Mouse (Mus musculus) ovary, postnatal 14 days (tissue): ENCODE data around the gene Eml6.
"Not testable (repeated sequence)": the region's sequence is repeated elsewhere in the genome, so short reads cannot be mapped to it uniquely, and the experiment has no call there.

ENCODE experiments used
- DNase-seq: peaks from one replicate; pipeline ENCODE4 v3.0.0; 2022; ENCODE audit warnings: low spot score

Eml6 gene

DNA sequence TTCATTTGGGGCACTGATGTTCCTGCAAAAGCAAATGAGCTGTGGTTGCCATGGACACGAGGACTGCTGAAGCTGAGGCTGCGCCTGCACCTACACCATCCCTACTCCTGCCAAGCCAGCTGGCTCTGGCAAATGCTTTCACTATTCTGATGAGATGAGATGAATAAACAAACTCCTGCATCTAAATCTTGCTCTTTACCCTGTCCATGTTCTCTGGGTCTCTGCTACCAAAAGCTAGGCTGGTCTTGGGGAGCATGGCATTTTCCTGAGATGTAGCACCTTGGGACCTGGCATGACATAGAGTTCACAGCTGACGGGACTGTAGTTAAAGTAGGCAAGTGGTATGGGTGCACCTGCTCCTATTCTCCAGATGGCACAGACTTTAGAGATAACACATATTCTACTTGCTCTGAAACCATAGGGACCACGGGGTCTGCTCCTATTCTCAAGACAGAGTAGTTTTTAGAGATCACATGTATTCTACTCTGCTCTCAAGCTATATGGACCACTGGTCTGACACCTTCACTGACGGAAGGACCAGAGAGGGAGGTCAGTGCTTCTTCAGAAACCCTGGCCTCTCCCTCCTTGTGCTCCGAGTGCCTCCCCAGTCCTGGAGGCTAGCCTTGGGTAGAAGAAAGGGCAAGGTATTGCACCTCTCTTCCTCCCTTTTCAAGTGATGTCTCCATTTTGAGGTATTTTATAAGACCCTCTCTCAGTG, 236.8 kb downstream of the Eml6 start:
- no peak for DNase-seq

DNA sequence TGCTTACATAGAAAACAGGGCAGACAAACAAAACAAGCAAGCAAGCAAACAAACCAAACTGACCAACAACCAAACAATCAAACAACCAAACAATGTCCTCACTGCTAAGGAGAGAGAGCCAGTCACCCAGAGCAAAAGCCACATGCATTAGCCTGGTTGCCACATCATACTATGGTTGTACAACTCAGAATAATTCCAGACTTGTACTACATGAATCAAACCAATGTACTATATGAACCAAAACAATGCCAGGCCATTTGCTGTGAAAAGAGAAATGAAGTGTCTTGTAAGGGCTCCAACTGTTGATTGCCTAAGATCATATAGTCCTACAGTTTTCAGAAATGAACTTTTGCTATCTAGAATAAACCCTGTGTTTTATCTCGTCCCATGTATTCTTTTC, 237.3 kb downstream of the Eml6 start:
- no peak for DNase-seq

DNA sequence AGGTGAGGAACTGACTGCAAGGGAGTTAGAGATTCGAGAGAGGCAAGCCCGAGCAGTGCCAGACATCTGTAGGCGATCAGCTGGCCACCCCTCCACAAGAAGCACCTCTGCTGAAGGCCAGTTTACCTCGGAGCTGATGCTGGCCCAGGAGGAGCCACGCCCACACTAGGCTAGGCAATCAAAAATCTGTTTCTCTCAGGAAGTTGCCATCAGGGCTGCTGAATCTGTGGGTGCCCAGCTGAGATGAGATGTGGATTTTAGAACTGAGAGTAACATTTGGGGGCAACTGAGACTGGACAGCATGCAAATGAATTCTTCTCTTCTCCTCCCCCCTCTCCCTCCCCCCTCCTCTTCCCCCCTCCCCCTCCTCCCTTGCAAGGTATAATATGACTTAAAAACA, 238.4 kb downstream of the Eml6 start:
- no peak for DNase-seq

DNA sequence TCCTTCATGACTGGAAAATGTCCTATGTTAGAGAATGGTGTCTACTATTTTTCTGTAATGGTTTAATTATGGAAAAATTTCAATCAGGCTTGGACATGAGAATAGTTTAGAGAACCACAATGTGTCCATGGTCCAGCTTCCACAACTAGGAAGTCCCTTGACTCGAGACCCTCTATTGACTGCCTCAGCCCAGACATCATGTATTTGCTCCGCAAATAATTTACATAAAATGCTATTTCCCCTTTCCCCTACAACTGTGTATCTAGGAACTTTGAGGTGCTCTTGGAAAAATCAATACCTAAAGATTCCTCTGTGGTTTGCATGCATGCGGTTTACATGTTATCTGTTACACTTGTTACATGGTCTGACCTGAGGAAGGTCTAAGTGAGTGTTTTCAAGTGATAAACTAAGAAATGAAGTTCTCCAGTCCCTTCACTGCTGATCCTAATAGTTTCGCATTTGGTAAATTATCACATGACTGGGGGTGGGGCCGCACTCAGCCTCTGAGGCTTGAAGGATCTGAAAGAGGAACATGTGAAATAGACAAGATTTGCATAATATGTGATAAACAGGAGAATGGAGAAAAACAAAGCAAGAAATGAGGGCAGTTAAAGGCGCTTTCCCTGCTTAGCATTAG, 239.1 kb downstream of the Eml6 start:
- DNase-seq: no peak

DNA sequence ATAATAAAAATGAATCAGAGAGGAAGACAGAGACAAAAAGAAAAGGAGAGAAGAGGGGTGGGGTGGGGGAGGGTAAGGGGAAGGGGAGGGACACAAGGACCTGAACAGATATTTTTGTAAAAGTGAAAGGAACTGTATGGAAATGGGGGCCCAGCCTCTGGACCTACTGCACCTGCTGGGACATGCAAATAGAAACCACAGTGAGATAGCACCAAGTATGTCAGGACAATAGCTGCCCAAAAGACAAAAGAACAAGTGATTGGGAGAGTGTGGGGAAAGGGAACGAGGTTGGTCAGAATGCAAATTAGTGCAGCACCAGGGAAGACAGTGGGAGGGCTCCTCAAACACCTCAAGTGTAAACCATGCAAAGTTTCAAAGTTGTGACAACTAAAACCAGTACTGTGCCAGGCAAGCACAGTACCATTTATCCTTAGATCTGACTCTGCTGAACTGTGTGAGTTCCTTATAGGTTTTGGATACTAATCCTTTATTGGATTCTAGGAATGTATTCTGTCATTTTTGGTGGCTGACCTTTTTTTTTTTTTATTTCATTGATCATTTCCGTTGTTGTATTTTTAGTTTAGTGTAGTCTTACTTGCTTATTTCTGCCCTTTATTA, 246.3 kb downstream of the Eml6 start:
- no peak for DNase-seq

DNA sequence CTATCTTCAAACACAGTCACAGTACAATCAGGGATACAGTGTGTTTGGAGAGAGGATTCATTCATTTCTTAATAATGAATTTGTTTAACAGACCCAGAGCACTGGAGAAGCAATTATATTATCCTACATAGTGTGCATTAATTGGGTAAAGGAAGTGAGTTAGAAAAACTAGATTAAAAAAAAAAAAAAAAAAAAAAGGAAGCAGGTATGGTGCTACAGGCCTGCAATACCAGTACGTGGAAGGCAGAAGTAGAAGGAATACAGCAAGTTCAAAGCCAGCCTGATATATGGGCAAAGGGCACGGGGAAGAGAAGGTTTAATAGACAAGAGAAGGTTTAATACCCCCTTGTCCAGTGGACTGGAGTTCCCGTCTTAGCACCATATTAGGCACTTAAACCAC, 246.9 kb downstream of the Eml6 start:
- no peak for DNase-seq

DNA sequence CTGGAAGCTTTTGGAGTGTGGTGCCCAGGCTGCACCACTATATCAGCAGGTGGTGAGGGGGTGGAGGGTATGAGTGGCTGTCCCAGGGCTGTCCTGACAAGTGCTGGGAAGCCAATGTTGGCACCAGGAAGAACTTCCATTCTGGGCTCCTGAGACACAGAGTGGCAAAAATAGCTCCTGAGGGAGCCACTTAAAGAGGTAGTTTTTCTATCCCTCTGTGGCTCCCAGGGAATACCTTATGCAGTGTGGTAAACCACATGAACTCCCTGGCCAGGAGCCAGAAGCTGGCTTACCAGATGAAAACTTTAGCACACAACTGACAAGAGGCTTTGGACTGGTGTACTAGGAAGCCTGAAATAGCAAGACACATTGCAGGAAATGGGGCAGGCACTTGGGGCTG, 247.9 kb downstream of the Eml6 start:
- no peak for DNase-seq

DNA sequence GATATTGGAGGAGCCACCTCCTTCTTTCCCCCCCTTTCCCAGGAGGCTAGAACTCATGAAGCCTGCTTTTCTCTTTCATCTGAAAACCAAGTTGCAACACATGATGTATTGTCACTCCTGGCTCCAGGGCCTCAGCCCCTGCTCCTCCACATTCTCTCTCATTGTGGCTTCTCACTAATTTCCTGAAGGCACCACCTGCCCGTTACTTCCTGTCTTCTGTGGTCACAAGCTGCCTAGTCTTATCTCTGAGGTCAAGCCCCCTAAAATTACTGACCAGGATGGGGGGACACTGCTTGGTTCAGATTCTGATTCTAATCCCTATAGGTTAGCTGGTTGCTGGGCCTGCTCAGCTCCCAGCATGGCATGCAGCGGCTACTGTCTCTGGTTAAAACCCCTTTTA, 251.1 kb downstream of the Eml6 start:
- DNase-seq: no peak

DNA sequence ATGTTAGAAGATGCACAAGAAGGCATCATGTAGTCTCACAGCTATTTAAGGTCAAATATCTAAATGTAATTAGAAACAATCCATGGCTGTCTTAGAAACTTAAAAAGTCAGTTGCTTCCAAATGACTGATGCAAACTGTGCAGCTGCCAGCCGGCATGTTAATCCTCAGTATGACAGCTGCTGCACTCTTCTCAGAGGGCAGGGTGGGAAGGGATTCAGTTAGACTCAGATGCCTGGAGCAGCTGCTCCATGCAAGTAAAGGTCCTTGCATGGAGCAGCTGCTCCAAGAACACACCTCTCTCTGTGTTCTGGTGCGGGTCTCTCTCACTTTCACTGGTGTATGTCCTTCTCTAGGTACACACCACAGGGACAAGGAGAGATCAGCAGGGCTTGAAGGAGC, 251.5 kb downstream of the Eml6 start:
- no peak for DNase-seq

DNA sequence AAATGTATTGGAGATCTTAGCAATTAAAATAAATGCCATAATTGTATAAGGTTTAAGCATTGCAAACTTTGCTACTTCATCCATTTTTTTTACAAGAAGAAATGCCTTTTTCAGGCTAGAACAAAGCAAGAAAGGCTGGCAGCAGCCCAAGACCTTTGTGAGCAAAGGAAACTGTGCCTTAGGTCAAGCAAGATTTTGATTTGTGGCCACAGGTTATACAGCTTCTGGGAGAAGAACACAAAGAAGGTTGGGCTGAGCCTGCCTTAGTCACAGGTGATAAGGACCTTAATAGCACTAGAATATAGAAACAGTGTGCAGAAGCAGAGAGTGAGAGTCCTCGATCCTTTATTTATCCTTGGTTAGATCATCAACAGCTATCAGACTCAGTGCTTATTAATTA, 253.6 kb downstream of the Eml6 start:
- DNase-seq: no peak

DNA sequence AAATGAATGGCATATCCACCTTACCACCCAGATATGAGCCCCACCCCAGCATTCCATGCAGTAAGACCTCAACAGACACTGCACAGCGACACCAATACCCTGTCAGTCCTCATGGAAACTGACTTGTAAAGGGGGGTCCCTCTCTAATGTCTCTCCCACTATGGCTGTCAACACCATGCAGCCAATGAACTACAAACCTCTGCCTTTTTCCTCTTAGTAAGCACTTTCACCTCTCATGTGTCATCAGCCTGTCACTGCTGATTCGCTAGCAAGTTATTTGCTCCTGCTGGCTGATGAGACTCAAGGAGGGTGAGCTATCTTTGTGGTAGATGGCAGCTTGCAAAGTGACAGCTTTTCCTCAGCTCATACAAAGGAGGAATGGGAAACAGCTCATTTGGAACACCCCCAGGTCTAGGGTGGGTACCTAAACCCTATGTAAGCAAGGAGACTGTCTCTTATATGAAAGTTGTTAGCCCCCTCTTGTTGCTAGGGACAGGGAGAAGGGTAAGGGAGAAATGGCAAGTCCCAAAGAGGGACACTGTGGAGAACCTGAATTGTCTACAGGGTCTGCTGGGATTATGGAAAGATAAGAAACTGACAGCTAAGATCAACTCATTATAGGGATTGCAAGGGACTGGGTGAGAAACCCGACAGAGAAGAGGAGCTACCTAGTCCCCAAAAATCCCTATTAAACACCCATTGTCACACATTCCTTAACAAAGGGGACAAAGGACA, 255.0 kb downstream of the Eml6 start:
- DNase-seq: no peak

DNA sequence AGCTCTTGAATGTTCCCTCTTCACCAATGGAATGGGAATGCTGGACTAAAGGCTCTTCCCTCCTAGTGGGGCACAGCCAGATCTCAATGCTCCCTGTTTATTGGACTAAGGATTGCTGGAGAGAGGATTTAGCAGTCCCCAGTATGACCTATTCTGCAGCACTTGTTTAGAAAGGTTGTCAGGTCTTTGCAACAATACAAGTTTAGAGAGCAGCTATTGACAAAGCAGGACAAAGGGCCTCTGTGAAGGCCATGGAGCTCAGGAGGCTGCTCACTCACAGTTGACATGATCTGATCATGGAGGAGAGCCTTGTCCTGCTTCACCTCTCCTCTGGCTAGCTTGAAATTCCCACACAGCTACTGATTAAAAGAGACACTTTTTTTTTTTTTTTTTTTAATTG, 257.3 kb downstream of the Eml6 start:
- no peak for DNase-seq

DNA sequence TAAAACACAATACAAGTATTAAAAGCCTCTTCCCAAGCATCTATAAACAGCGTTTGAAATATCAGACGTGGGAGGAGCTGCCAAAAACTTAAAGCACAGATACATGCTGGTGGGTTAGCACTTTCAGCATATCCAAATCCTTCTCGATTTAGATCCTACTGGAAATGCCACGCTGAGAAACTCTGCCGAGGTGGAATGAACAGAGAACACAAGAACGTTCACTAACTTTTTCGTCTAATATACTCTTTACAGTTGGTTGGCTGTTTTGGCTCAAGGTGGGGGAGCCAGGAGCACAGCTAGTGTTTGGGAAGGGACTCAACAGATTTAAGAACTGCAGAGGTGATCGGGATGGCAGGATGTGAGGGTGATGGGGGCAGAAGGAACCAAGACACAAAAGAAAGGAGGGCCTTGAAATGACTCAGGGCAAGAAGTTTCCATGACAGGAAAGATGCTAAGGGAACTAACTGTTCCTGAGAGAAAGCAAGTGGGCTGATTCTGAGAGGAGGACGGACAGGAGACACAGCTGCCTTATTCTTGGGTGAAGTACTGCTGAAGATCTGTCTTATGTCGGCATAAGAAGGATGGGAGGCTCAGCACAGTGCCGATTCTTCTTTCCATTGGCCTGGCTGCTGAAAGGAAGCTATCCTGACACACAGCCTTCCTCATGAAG, 259.4 kb downstream of the Eml6 start:
- no peak for DNase-seq

DNA sequence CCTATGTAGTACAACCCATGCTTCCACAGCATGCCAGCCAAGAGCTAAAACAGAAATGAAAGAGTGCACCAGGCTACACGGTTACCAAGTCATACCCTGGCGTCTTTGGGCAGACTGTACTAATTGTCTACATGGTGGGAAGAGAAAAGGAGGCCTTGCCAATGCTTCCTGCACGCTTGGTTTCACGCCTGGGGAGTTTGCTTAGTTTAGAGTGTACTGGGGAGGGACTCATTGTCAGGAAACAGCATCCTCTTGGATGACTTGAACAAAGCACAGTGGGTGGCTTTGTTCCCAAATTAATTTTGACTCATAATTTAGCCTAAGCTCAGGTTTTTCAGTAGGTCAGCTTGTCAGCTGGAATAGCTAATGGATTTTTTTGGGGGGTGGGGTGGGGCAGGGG, 260.8 kb downstream of the Eml6 start:
- DNase-seq: no peak

DNA sequence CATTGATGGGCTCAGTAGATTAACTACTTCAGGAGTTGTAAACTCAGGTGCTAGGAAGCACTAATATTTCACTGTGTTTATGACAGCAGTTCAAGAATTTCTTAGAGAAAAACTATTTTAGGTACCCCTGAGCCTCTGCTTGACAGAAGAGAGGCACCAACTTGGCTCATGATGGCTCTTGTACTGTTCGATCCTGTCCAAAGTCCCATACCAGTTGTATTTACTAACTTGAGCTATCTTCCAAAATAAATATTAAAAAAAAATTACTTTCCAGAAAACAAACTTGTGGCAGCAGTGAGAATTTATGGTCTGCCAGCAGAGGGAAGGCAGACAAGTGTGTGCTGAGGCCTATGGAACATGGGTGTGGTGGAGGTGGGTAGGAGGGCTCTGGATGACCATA, 263.1 kb downstream of the Eml6 start:
- no peak for DNase-seq

DNA sequence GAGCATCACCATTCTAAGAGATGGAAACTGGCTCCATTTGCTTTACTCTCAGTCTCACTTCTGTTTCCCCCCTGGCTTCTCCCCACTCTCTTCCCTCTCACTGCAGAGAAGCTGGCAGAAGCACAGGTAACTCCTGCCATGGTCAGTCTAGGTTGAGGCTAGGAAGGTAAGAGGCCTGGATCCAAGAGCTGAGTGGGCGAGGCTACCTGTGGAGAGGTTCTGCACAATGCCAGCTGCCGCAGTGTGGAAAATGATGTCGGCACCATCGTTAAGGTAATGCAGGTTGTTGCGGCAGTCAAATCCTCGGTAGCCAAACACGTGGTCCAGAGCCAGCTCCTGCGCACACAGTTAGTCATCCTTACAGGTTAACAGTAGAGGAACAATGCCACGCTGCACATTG, 264.4 kb downstream of the Eml6 start:
- no peak for DNase-seq

DNA sequence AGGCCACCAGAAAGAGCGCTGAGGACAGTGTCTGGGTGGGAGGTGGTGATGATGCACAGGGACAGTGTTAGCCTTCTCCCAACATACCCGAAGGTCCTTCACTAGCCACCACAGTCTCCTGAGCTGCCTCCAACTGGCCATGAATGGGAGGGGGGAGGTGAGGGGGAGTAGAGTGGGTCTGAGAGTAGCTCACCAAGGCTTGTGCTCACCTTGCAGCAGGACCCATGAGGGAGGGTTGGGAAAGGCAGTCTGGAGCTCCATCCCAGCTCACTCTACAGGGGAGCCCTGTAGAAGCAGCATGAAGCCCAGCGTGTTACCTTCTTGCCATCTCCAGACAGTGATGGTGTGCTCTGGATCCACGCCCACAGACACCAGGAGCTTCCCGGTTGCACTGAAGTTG, 267.2 kb downstream of the Eml6 start:
- DNase-seq: no peak

DNA sequence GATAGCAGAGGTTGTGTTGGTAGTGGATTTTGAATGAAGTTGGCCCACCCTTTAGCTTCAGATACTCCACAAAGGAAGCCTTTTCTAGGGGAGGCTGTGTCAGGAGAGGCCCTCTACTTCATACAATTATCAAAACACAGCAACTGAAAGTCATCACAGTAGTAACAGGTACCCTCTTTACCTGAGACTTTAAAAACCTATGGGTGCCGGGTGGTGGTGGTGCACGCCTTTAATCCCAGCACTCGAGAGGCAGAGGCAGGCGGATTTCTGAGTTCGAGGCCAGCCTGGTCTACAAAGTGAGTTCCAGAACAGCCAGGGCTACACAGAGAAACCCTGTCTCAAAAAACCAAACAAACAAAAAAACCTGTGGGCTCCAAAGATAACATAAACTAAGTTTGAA, 269.8 kb downstream of the Eml6 start:
- DNase-seq: not testable (repeated sequence)

DNA sequence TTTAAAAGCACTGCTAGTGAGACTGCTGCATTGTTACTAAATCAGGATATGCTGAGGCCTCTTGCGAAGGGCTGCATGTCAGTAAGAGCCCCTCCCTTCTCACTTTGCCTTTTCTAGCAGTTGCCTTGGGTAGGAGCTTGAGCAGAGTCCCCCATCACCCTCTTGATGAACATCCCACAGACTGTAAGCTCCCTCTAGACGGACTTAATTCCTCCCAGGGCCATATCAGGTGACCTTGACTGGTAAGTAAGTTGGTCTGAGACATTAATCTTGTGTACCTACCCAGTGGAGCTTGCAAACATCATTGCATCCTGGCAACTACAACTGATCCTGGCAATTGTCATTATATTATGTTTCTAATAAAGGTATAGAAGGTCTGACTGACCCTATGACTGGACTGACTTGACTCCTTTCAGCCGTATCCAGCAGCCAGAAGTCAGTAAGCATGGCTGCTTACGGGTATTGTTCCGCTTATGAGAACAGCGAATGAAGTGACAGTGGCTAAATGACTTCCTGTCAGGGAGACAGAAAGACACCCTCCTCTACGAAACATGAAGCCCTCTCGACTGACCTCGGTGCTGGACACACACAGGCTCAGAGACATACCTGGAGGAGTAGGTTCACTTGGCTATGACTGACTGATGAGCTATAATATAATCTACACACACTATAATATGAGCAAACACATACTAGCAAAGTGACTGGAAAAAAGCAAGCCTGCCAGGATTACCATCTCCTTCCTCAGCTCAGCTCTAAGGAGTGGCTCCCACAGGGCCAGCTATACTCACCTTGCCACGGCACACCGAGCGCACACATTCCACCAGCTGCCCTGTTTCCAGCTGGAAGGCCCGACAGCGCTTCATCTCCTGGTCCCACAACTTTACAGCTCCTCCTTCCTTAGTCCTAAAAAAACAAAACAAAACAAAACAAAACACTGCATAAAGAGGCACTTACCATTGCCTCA, 273.9 kb downstream of the Eml6 start:
- no peak for DNase-seq

DNA sequence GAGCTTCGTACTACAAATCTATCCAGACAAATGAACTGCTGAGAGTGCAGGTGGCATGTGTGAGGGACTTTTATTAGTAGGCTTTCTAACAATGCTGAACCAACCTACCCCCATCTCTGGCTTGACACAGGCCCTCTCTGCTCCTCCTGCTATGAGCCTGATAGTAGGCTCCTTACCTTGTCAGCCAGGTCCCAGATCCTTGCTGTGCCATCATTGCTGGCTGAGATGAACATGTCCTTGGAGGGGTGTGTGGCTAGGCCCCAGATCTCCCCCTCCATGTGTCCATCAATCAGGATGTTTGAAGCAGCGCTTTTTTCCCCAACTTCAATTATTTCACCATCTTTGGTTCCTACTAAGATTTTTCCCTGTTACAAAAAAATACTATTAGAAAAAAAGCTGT, 274.8 kb downstream of the Eml6 start:
- DNase-seq: no peak

DNA sequence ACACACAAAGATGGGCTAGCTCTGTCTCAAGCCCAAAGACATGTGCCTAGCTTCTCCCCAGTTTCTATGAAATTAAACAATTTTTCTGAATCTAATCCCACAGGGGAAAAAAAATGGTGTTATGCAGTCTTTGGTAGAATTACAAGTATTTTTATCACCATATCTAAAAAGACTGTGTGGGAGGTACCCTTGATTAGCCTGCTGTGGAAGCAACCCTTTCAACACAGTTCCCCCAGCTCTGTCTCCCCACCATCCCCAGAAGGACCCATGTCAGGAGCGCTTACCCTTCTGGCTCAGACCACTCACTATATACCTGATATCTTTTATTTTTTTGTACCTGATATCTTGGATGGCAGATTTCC, 276.4 kb downstream of the Eml6 start:
- no peak for DNase-seq
